Mouse (Mus musculus): Measurements from ENCODE around the gene Gm21394.
"Not testable (repeated sequence)": the region's sequence is repeated elsewhere in the genome, so short reads cannot be mapped to it uniquely, and the experiment has no call there.

DNA sequence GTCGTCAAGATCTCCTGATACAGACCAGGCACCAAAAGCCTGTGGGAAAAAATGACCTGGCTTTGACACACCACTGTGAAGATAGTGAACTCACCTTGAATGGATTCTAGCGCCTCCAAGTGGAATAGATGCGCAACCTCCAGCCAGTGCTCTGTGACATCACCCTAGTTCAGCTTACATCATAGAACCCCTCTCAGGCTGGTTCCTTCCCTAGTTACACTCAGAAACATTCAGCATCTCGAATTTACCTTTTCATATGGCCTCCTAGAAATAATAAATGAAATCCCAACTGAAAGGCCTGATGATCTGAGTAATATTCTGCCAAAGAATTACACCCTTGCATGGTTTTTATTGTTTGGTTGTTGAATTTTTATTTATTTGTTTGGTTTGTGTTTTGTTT, at the start of gene Gm21394:
- not testable (repeated sequence) for TF ChIP-seq CTCF (IDR thresholded peaks at IDR 0.05; ENCODE audit: low read depth, low read length); POLR2A (IDR thresholded peaks at IDR 0.05; ENCODE audit: extremely low read depth, insufficient read depth, low read length)
